Mouse (Mus musculus): ENCODE results near the gene Trnp1.

DNA sequence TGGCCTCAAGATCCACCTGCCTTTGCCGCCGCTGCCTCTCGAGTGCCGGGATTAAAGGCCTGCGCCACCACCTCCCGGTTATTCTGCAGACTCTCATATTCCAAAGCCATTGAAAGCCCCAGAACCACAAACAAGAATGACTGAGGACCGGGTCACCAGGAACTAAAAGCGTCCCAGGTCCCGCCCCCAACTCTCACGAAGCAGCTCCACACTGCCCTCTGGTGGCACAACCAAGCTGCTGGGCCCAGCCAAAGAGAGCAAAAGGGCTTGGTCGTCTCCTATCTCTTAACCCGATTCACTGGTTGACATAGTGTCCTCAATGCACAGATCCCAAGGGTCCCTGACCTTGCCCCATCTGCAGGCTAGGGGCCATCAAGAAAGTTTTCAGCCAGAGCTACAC is 3.9 kb downstream of the Trnp1 start:
- TF ChIP-seq POLR2A (IDR thresholded peaks at IDR 0.05; ENCODE audit: insufficient read length, low read depth): no peak
- TF ChIP-seq USF1 (IDR thresholded peaks at IDR 0.05; ENCODE audit: low read depth): no peak
- no peak for TF ChIP-seq MYOG (IDR thresholded peaks at IDR 0.05; ENCODE audit: control insufficient read depth in 1 of 3, insufficient read depth in 1 of 3, insufficient read length in 2 of 3, low read depth in 2 of 3)
- TF ChIP-seq CEBPB (IDR thresholded peaks at IDR 0.05; ENCODE audit: insufficient read depth, poor library complexity, severe bottlenecking): no peak
- TF ChIP-seq POLR2AphosphoS2 (IDR thresholded peaks at IDR 0.05; ENCODE audit: insufficient read length, low read depth): no peak
- no peak for TF ChIP-seq SRF (IDR thresholded peaks at IDR 0.05; ENCODE audit: control insufficient read depth, insufficient read length, low read depth)
- TF ChIP-seq MAX (IDR thresholded peaks at IDR 0.05; ENCODE audit: low read depth): no peak
